10 mouse cellular contexts compared by ENCODE assay signal in the genomic region with DNA sequence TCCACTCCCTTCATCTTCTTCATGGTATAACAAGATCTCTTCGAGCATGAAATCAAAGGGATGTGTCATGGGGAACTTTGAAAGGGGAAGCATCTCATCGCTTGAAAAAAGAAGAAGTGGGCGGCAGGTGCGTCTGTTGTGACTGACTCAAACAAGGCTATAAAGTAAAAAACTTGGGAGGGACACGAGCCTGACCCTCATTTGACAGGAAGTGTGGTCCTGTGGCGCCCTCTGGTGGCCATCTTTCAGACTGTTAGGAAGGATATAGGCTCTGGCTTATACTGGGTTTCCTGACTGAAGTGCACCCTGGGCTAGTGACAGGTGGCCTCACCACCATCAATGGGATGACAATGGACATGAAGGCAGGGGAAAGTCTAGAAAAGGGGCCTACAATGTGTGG. TPM values are rescaled to one million over a fixed set of nuclear protein-coding genes. Genes with fewer than 3 reads are reported as not detected.
A peak's percentile ranks its signal among the peaks of the same experiment; 100 is the strongest.
DNase-seq lines count a peak whose midpoint lies in the region; ATAC-seq lines count a peak whose summit lies in the region.
"Had no signal": no experiment of that assay in that cellular context is flagged by ENCODE, and none has a peak within 500 bp of the region (broad histone marks: within the 10 kb centered on the region; RNA-seq: fewer than 3 reads in every experiment).

No protein-coding gene starts in this region.

- no peak overlapping the region for H3K9ac ChIP-seq in liver, embryonic 12.5 days
- H3K9ac ChIP-seq in kidney, embryonic 16.5 days (replicated peaks; ENCODE audit: low read length) = no peak overlapping the region
- H3K9ac ChIP-seq in liver, embryonic 11.5 days (ENCODE audit: low read depth, low read length) = no peak overlapping the region
- H3K9ac ChIP-seq: embryonic facial prominence, embryonic 13.5 days had no signal

- no peak overlapping the region for H3K4me3 ChIP-seq in liver, embryonic 12.5 days
- no peak overlapping the region for H3K4me3 ChIP-seq in kidney, embryonic 16.5 days (ENCODE audit: low read length)
- H3K4me3 ChIP-seq in liver, embryonic 11.5 days (ENCODE audit: low read depth, low read length) = no peak overlapping the region
- H3K4me3 ChIP-seq: embryonic facial prominence, embryonic 13.5 days had no signal

- peaks cover 37% of the 10 kb centered on the region for H3K27me3 ChIP-seq in liver, embryonic 12.5 days (replicated peaks)
- H3K27me3 ChIP-seq in kidney, embryonic 16.5 days (ENCODE audit: insufficient read depth, low read length) = no peaks in the 10 kb centered on the region
- peaks cover 13% of the 10 kb centered on the region for H3K27me3 ChIP-seq in liver, embryonic 11.5 days (replicated peaks; ENCODE audit: control insufficient read depth, insufficient read depth, low read length)

- DNase-seq in liver = peak; percentile 77
- DNase-seq in cerebellum, adult 8-10 months = peak; percentile 79
- DNase-seq in gastrocnemius, adult 8-10 months (ENCODE audit: low spot score in 2 of 2) = peak; percentile 73 to 75
- DNase-seq in liver, embryonic 11.5 days (ENCODE audit: low spot score) = peak; percentile 64
- DNase-seq in thymus, adult 18-20 months = peak; percentile 35 to 38

- H3K27ac ChIP-seq in liver, embryonic 12.5 days = no peak overlapping the region
- no peak overlapping the region for H3K27ac ChIP-seq in kidney, embryonic 16.5 days (ENCODE audit: low read length)
- H3K27ac ChIP-seq in liver, embryonic 11.5 days (ENCODE audit: low read depth, low read length) = no peak overlapping the region
- H3K27ac ChIP-seq: embryonic facial prominence, embryonic 13.5 days had no signal

- no peaks in the 10 kb centered on the region for H3K36me3 ChIP-seq in liver, embryonic 12.5 days
- H3K36me3 ChIP-seq in kidney, embryonic 16.5 days (ENCODE audit: insufficient read depth, low read length) = no peaks in the 10 kb centered on the region
- H3K36me3 ChIP-seq in liver, embryonic 11.5 days (ENCODE audit: control insufficient read depth, insufficient read depth, low read length) = no peaks in the 10 kb centered on the region
- H3K36me3 ChIP-seq: embryonic facial prominence, embryonic 13.5 days had no signal

- no peaks in the 10 kb centered on the region for H3K4me1 ChIP-seq in liver, embryonic 12.5 days
- peaks cover 13% of the 10 kb centered on the region for H3K4me1 ChIP-seq in kidney, embryonic 16.5 days (ENCODE audit: insufficient read depth, low read length)
- no peaks in the 10 kb centered on the region for H3K4me1 ChIP-seq in liver, embryonic 11.5 days (replicated peaks; ENCODE audit: control insufficient read depth, insufficient read depth, low read length)

- H3K9me3 ChIP-seq in liver, embryonic 12.5 days (replicated peaks) = no peaks in the 10 kb centered on the region
- H3K9me3 ChIP-seq in kidney, embryonic 16.5 days (ENCODE audit: low read length) = no peaks in the 10 kb centered on the region
- H3K9me3 ChIP-seq in liver, embryonic 11.5 days (ENCODE audit: control insufficient read depth, low read length) = no peaks in the 10 kb centered on the region
- H3K9me3 ChIP-seq: embryonic facial prominence, embryonic 13.5 days had no signal

- no peak overlapping the region for H3K4me2 ChIP-seq in liver, embryonic 12.5 days
- no peak overlapping the region for H3K4me2 ChIP-seq in kidney, embryonic 16.5 days (replicated peaks; ENCODE audit: low read depth, low read length)
- no peak overlapping the region for H3K4me2 ChIP-seq in liver, embryonic 11.5 days
- H3K4me2 ChIP-seq: embryonic facial prominence, embryonic 13.5 days had no signal

- WGBS in liver, embryonic 12.5 days (ENCODE audit: insufficient replicate concordance) = 5% methylated on average over 6 of the region's 6 CpGs
- WGBS in kidney, embryonic 16.5 days = 10% methylated on average over 6 of the region's 6 CpGs
- 11% methylated on average over 6 of the region's 6 CpGs for WGBS in liver, embryonic 11.5 days

- no peak for ATAC-seq in liver, embryonic 12.5 days
- peak; percentile 64; the same call in 1 of the 2 replicates for ATAC-seq in kidney, embryonic 16.5 days (ENCODE audit: low FRiP score, low TSS enrichment)
- ATAC-seq in liver, embryonic 11.5 days (replicated peaks; ENCODE audit: low FRiP score) = no peak
- peak; percentile 88 for ATAC-seq in neutrophil, adult 5-6 weeks (ENCODE audit: extremely low read depth, insufficient number of reproducible peaks, low FRiP score, poor library complexity, severe bottlenecking)

RNA-seq across cellular contexts. Expression of a gene that starts 6.5 kb away (rescaled TPM):
- polyA plus RNA-seq in liver, embryonic 12.5 days (2016; fragmentation: Nextera tagmentation; extraction: Ambion mirVana) = not detected in 2 replicates
- not detected for total RNA-seq in gastrocnemius, adult 8-10 months (2022)
- 0.35 and 0.55 TPM in 2 replicates for polyA plus RNA-seq in kidney, embryonic 16.5 days (2015; fragmentation: Nextera tagmentation; extraction: Ambion mirVana)
- not detected in 2 replicates for polyA plus RNA-seq in liver, embryonic 11.5 days (2014; fragmentation: Nextera tagmentation; extraction: Ambion mirVana)
- total RNA-seq in neutrophil, adult 5-6 weeks (2017) = not detected in 2 replicates
- polyA plus RNA-seq: embryonic facial prominence, embryonic 13.5 days; stomach, embryonic 16.5 days had no signal

RNA-seq across cellular contexts. Expression of a gene that starts 10.5 kb away (rescaled TPM):
- polyA plus RNA-seq in liver, embryonic 12.5 days (2016; fragmentation: Nextera tagmentation; extraction: Ambion mirVana) = not detected in 2 replicates
- total RNA-seq in gastrocnemius, adult 8-10 months (2022) = not detected
- not detected in 2 replicates for polyA plus RNA-seq in kidney, embryonic 16.5 days (2015; fragmentation: Nextera tagmentation; extraction: Ambion mirVana)
- polyA plus RNA-seq in liver, embryonic 11.5 days (2014; fragmentation: Nextera tagmentation; extraction: Ambion mirVana) = not detected in 2 replicates
- total RNA-seq in neutrophil, adult 5-6 weeks (2017) = not detected in 2 replicates
- polyA plus RNA-seq: embryonic facial prominence, embryonic 13.5 days; stomach, embryonic 16.5 days had no signal

RNA-seq across cellular contexts. Expression of a gene that starts 21.0 kb away (rescaled TPM):
- not detected in 2 replicates for polyA plus RNA-seq in liver, embryonic 12.5 days (2016; fragmentation: Nextera tagmentation; extraction: Ambion mirVana)
- total RNA-seq in gastrocnemius, adult 8-10 months (2022) = 1 to 10 TPM in 3 of 4 experiments, under 1 TPM in 1; 0.94 to 7.7 (median 3.9) TPM
- polyA plus RNA-seq in kidney, embryonic 16.5 days (2015; fragmentation: Nextera tagmentation; extraction: Ambion mirVana) = 0.36 and 0.91 TPM in 2 replicates
- 0.16 TPM in 1 of 2 replicates, not detected in the other for polyA plus RNA-seq in liver, embryonic 11.5 days (2014; fragmentation: Nextera tagmentation; extraction: Ambion mirVana)
- not detected in 2 replicates for total RNA-seq in neutrophil, adult 5-6 weeks (2017)

RNA-seq across cellular contexts. Expression of a gene that starts 29.5 kb away (rescaled TPM):
- 2.3 and 2.5 TPM in 2 replicates for polyA plus RNA-seq in liver, embryonic 12.5 days (2016; fragmentation: Nextera tagmentation; extraction: Ambion mirVana)
- total RNA-seq in gastrocnemius, adult 8-10 months (2022) = 10 to 100 TPM; 16.6 to 22.7 (median 19.5) TPM
- 3.0 and 3.6 TPM in 2 replicates for polyA plus RNA-seq in kidney, embryonic 16.5 days (2015; fragmentation: Nextera tagmentation; extraction: Ambion mirVana)
- polyA plus RNA-seq in liver, embryonic 11.5 days (2014; fragmentation: Nextera tagmentation; extraction: Ambion mirVana) = 3.0 and 3.8 TPM in 2 replicates
- 19.8 and 23.3 TPM in 2 replicates for total RNA-seq in neutrophil, adult 5-6 weeks (2017)

Comparison
In these comparisons a context has a peak if more than half of its experiments do, and no peak if none do; other contexts are left out.
1. ATAC-seq: peak in kidney, embryonic 16.5 days (single experiment) and neutrophil, adult 5-6 weeks (single experiment); none in liver, embryonic 12.5 days (single experiment) and liver, embryonic 11.5 days (single experiment).
2. Peak in every context shown above with its lines, with median percentiles within 50 percentile points of each other: DNase-seq.